Mouse (Mus musculus) midbrain, embryonic 14.5 days (tissue): ENCODE measurements around the gene Defb13. TPM values are rescaled to one million over a fixed set of nuclear protein-coding genes. Genes with fewer than 3 reads are reported as not detected.
A peak's percentile ranks its signal among the peaks of the same experiment; 100 is the strongest.

Experiments
- ATAC-seq: fragments of 200-750 bp; cut with Nextera tagmentation; 2 replicates; pipeline ENCODE4 v1.8.0; 2017; ENCODE audit warnings: moderate number of reproducible peaks, moderate library complexity; ENCODE audit not compliant: low FRiP score, low TSS enrichment
- DNase-seq: peaks from one replicate; pipeline ENCODE4 v3.0.0-alpha.2; 2015
- H3K27ac ChIP-seq: fragments of 300-500 bp; sonication (generic); replicated peaks from 2 replicates; pipeline ENCODE4 v1.5.1; 2014; ENCODE audit warnings: mild to moderate bottlenecking, low read depth, low read length, moderate library complexity
- H3K27me3 ChIP-seq: fragments of 300-500 bp; sonication (generic); 2 replicates; pipeline ENCODE4 v1.6.1; 2014; ENCODE audit warnings: low read length, control low read depth, mixed read lengths; ENCODE audit not compliant: control insufficient read depth, insufficient read depth
- H3K36me3 ChIP-seq: fragments of 300-500 bp; sonication (generic); 2 replicates; pipeline ENCODE4 v1.6.1; 2014; ENCODE audit warnings: low read length, control low read depth; ENCODE audit not compliant: control insufficient read depth, insufficient read depth
- H3K4me1 ChIP-seq: fragments of 300-500 bp; sonication (generic); 2 replicates; pipeline ENCODE4 v1.6.1; 2014; ENCODE audit warnings: mild to moderate bottlenecking, antibody characterized with exemption, low read length, control low read depth; ENCODE audit not compliant: control insufficient read depth, insufficient read depth
- H3K4me2 ChIP-seq: fragments of 300-500 bp; sonication (generic); 2 replicates; pipeline ENCODE4 v1.6.1; 2014; ENCODE audit warnings: mild to moderate bottlenecking, low read length, moderate library complexity
- H3K4me3 ChIP-seq: fragments of 300-500 bp; sonication (generic); replicated peaks from 2 replicates; pipeline ENCODE4 v1.5.1; 2014; ENCODE audit warnings: low read depth, low read length
- H3K9ac ChIP-seq: fragments of 300-500 bp; sonication (generic); replicated peaks from 2 replicates; pipeline ENCODE4 v1.6.1; 2014; ENCODE audit warnings: mild to moderate bottlenecking, low read length, moderate library complexity
- H3K9me3 ChIP-seq: fragments of 300-500 bp; sonication (generic); 2 replicates; pipeline ENCODE4 v1.6.1; 2016; ENCODE audit warnings: low read length, control low read depth, mixed read lengths; ENCODE audit not compliant: control insufficient read depth
- WGBS: fragments of 180-500 bp; shearing (Covaris S2); extraction: QIAGEN DNeasy Blood & Tissue Kit; methylation state at CpG from one replicate; pipeline ENCODE4 v1.1.7; 2014; 5-methylcytosine and 5-hydroxymethylcytosine counted together
- polyA plus RNA-seq: library from polyadenylated mRNA; unstranded; fragments of >200 nt; fragmentation: Nextera tagmentation; extraction: Ambion mirVana; gene quantifications from 2 replicates; pipeline ENCODE4 v1.2.1, GENCODE M21; 2014

Gene Defb13
- polyA plus RNA-seq, 1 experiment from 2014 or later: not detected

GRCm38 (mm10) chr8:21955321-21955720 is 8.8 kb downstream of the Defb13 start:
- Histone ChIP-seq H3K36me3 (no peaks in the 10 kb centered on the region), H3K4me1 (no peaks in the 10 kb centered on the region), H3K4me3 (no peak overlapping the region), H3K27ac (no peak overlapping the region), H3K9me3 (no peaks in the 10 kb centered on the region), H3K4me2 (no peak overlapping the region), H3K9ac (no peak overlapping the region), H3K27me3 (no peaks in the 10 kb centered on the region)
- DNase-seq: peak; percentile 79
- WGBS: 7% methylated on average over 9 of the region's 9 CpGs
- ATAC-seq: no peak

GRCm38 (mm10) chr8:21956336-21956735 is 9.8 kb downstream of the Defb13 start:
- no peaks in the 10 kb centered on the region for H3K27me3 ChIP-seq
- H3K4me1 ChIP-seq: no peaks in the 10 kb centered on the region
- H3K9ac ChIP-seq: no peak overlapping the region
- ATAC-seq (no peak), DNase-seq (no peak)
- WGBS: 82% methylated on average over 3 of the region's 3 CpGs
- H3K4me3 ChIP-seq: no peak overlapping the region
- H3K9me3 ChIP-seq: no peaks in the 10 kb centered on the region
- H3K4me2 ChIP-seq: no peak overlapping the region
- H3K36me3 ChIP-seq: no peaks in the 10 kb centered on the region
- no peak overlapping the region for H3K27ac ChIP-seq

GRCm38 (mm10) chr8:21958414-21958813 is 11.9 kb downstream of the Defb13 start, which contains the start of gene Fam90a1a:
Gene Fam90a1a (plus strand): TSS chr8:21958714.
- no peak within 1 kb of the TSS for H3K9ac ChIP-seq
- WGBS: 89% methylated on average over 2 of the region's 2 CpGs
- no peak within 1 kb of the TSS for H3K4me2 ChIP-seq
- DNase-seq: no peak
- no peaks in the 10 kb centered on the region for H3K36me3 ChIP-seq
- H3K27me3 ChIP-seq: no peaks in the 10 kb centered on the region
- no peaks in the 10 kb centered on the region for H3K4me1 ChIP-seq
- no peak for ATAC-seq
- no peaks in the 10 kb centered on the region for H3K9me3 ChIP-seq
- no peak within 1 kb of the TSS for H3K4me3 ChIP-seq
- H3K27ac ChIP-seq: no peak within 1 kb of the TSS

- Histone ChIP-seq H3K4me3 (no peak overlapping the region), H3K27me3 (no peaks in the 10 kb centered on the region), H3K9ac (no peak overlapping the region), H3K9me3 (no peaks in the 10 kb centered on the region), H3K4me1 (no peaks in the 10 kb centered on the region), H3K27ac (no peak overlapping the region), H3K36me3 (no peaks in the 10 kb centered on the region), H3K4me2 (no peak overlapping the region)
- no peak for DNase-seq
- ATAC-seq: no peak
- WGBS: 95% methylated on average over 1 of the region's 1 CpGs
Observed at GRCm38 (mm10) chr8:21966646-21967045, 20.1 kb downstream of the Defb13 start.

GRCm38 (mm10) chr8:21969475-21969874 is 22.9 kb downstream of the Defb13 start, which contains the start of gene Ccdc70:
Gene Ccdc70 (plus strand): TSS chr8:21969775.
- H3K36me3 ChIP-seq: no peaks in the 10 kb centered on the region
- 92% methylated on average over 3 of the region's 3 CpGs for WGBS
- no peaks in the 10 kb centered on the region for H3K27me3 ChIP-seq
- no peaks in the 10 kb centered on the region for H3K4me1 ChIP-seq
- no peak within 1 kb of the TSS for H3K27ac ChIP-seq
- no peak for DNase-seq
- ATAC-seq: no peak
- H3K9me3 ChIP-seq: no peaks in the 10 kb centered on the region
- H3K9ac ChIP-seq: no peak within 1 kb of the TSS
- H3K4me3 ChIP-seq: no peak within 1 kb of the TSS
- no peak within 1 kb of the TSS for H3K4me2 ChIP-seq

- 48% methylated on average over 4 of the region's 4 CpGs for WGBS
- Histone ChIP-seq H3K27ac (0 out of 2 replicates have a peak overlapping the region, but pooled peaks have one; percentile 26), H3K27me3 (no peaks in the 10 kb centered on the region), H3K4me2 (no peak overlapping the region), H3K4me1 (no peaks in the 10 kb centered on the region), H3K4me3 (no peak overlapping the region), H3K36me3 (no peaks in the 10 kb centered on the region), H3K9me3 (no peaks in the 10 kb centered on the region), H3K9ac (no peak overlapping the region)
- ATAC-seq (no peak), DNase-seq (peak; percentile 28)
Observed at GRCm38 (mm10) chr8:21978193-21978592, 31.6 kb downstream of the Defb13 start.

- H3K4me2 ChIP-seq: no peak overlapping the region
- DNase-seq: peak; percentile 70
Observed at GRCm38 (mm10) chr8:21981664-21982337, 35.2 kb downstream of the Defb13 start.

GRCm38 (mm10) chr8:21992184-21992583 is 45.6 kb downstream of the Defb13 start:
- H3K9ac ChIP-seq: no peak overlapping the region
- H3K36me3 ChIP-seq: no peaks in the 10 kb centered on the region
- no peaks in the 10 kb centered on the region for H3K27me3 ChIP-seq
- DNase-seq: peak; percentile 71
- H3K4me3 ChIP-seq: no peak overlapping the region
- H3K9me3 ChIP-seq: no peaks in the 10 kb centered on the region
- WGBS: 25% methylated on average over 6 of the region's 6 CpGs
- no peak overlapping the region for H3K4me2 ChIP-seq
- peak; percentile 71; the same call in 1 of the 2 replicates for ATAC-seq
- no peak overlapping the region for H3K27ac ChIP-seq
- H3K4me1 ChIP-seq: no peaks in the 10 kb centered on the region

More at GRCm38 (mm10) chr8:21981664-21982337, 35.2 kb downstream of the Defb13 start:
- Histone ChIP-seq H3K36me3 (no peaks in the 10 kb centered on the region), H3K4me1 (no peaks in the 10 kb centered on the region), H3K9me3 (no peaks in the 10 kb centered on the region), H3K4me3 (no peak overlapping the region), H3K9ac (no peak overlapping the region), H3K27me3 (no peaks in the 10 kb centered on the region), H3K27ac (no peak overlapping the region)
- WGBS: 56% methylated on average over 8 of the region's 8 CpGs
- ATAC-seq: 0 out of 2 replicates have a peak, but pooled peaks have one; percentile 53

- H3K27me3 ChIP-seq: no peaks in the 10 kb centered on the region
- DNase-seq (no peak), ATAC-seq (no peak)
- H3K9me3 ChIP-seq: no peaks in the 10 kb centered on the region
- no peak overlapping the region for H3K9ac ChIP-seq
- WGBS: 55% methylated on average over 3 of the region's 3 CpGs
- no peaks in the 10 kb centered on the region for H3K36me3 ChIP-seq
- no peak overlapping the region for H3K27ac ChIP-seq
- H3K4me2 ChIP-seq: no peak overlapping the region
- no peak overlapping the region for H3K4me3 ChIP-seq
- H3K4me1 ChIP-seq: no peaks in the 10 kb centered on the region
Observed at GRCm38 (mm10) chr8:21995181-21995580, 48.6 kb downstream of the Defb13 start.
